ENCODE assay signal across 23 mouse cellular contexts in genomic region chr2:135716180-135716579, GRCm38 (mm10).
"Had no signal": no experiment of that assay in that cellular context is flagged by ENCODE, and none has a peak within 500 bp of the region (broad histone marks: within the 10 kb centered on the region; RNA-seq: fewer than 3 reads in every experiment).

No protein-coding gene starts in this region.

- DNase-seq: forebrain, postnatal 0 days; gastrocnemius, postnatal 14 days; gastrocnemius, postnatal 36 days; heart, adult 2 months; heart, postnatal 14 days; kidney, adult 11 months; kidney, adult 2 months; kidney, adult 9 months; kidney, postnatal 14 days; kidney, postnatal 36 days; layer of hippocampus, adult 9-11 months; layer of hippocampus, postnatal 36 days; left cerebral cortex, postnatal 4 days had no signal

- ATAC-seq: forebrain, embryonic 15.5 days; forebrain, postnatal 0 days; intestine, embryonic 16.5 days; liver, embryonic 12.5 days had no signal

- H3K27ac ChIP-seq: forebrain, embryonic 15.5 days; hindbrain, embryonic 12.5 days; kidney, embryonic 15.5 days; kidney, postnatal 0 days; limb, embryonic 13.5 days; limb, embryonic 15.5 days; liver, embryonic 12.5 days; liver, embryonic 14.5 days had no signal

- H3K36me3 ChIP-seq: forebrain, embryonic 15.5 days; heart, embryonic 12.5 days; hindbrain, embryonic 12.5 days; kidney, embryonic 15.5 days; limb, embryonic 13.5 days; limb, embryonic 15.5 days; liver, embryonic 12.5 days had no signal

- H3K9me3 ChIP-seq: forebrain, embryonic 15.5 days; heart, embryonic 12.5 days; hindbrain, embryonic 12.5 days; kidney, embryonic 15.5 days; limb, embryonic 13.5 days; limb, embryonic 15.5 days; liver, embryonic 12.5 days had no signal

- H3K27me3 ChIP-seq: forebrain, embryonic 15.5 days; heart, embryonic 12.5 days; hindbrain, embryonic 12.5 days; kidney, embryonic 15.5 days; limb, embryonic 13.5 days; limb, embryonic 15.5 days; liver, embryonic 12.5 days had no signal

- H3K4me3 ChIP-seq: forebrain, embryonic 15.5 days; heart, adult 2 months; heart, embryonic 12.5 days; hindbrain, embryonic 12.5 days; kidney, embryonic 15.5 days; limb, embryonic 13.5 days; limb, embryonic 15.5 days; liver, embryonic 12.5 days had no signal

- H3K9ac ChIP-seq: forebrain, embryonic 15.5 days; forebrain, postnatal 0 days; heart, embryonic 12.5 days; hindbrain, embryonic 12.5 days; kidney, embryonic 15.5 days; limb, embryonic 13.5 days; limb, embryonic 15.5 days; liver, embryonic 12.5 days; liver, embryonic 14.5 days had no signal

- H3K4me2 ChIP-seq: forebrain, embryonic 15.5 days; heart, embryonic 12.5 days; hindbrain, embryonic 12.5 days; kidney, embryonic 15.5 days; limb, embryonic 15.5 days; liver, embryonic 12.5 days had no signal
